Mouse (Mus musculus): ENCODE measurements at regions not wholly inside any gene's neighbourhood (a gene's known extent, or its start where the extent isn't known, plus 50 kb on each side); places are given as distances from the start of the nearest gene placed in this dataset.

DNA sequence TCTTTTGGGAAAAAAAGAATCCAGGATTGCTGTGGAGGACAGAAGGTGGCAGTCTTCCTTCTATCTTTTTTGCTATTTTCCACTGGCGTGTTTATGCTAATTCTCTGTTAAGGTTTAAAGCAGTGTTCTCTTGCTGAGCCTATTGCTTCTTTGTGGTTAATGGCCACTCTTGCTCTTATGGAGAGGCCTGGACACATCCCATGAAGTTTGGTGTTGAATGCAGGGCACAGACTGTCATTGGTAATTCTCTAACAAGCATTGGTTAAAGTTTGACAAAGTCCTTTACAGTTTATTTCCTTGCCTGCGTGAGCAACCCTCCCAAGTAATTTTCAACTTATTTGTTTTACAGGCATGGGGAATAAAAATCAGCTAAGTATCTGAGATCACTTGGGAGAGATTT lies 165.1 kb upstream of the Pdcd1 start:
- no peak for DNase-seq

DNA sequence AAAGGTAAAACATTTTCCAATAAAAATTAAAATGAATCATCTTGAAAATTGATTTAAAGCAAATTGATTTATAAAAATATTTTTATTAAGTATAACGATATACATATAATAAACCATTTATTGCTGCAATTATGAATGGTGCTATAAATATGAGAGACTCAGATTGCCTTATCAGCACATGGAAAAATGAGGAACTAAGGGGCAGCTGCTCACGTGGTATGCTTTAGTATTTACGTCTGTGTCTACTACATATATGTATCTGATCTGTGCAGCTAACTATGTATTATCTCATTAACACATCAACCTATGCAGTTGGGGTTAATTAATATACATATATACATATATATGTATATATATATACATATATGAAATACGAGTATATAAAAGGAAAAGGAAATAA lies 156.6 kb upstream of the Pdcd1 start:
- DNase-seq: no peak

DNA sequence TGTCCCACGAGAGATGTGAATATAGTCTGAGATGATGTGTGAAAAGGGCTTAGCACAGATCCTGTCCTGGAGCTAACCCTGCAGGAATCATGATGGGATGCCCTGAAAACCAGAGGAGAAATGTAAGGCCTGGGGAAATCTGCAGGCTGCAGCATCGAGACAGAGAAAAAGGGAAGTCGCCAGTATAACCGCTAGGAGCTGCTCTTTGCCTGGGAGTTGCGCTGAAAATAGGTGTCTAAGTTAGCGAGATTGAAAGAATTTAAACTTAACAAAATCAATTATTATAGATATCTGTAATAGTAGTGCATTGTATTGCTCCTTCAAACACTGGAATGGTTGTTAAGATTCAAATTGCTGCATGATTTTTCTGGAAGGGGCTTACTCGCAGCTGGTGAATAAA lies 155.5 kb upstream of the Pdcd1 start:
- DNase-seq: no peak

DNA sequence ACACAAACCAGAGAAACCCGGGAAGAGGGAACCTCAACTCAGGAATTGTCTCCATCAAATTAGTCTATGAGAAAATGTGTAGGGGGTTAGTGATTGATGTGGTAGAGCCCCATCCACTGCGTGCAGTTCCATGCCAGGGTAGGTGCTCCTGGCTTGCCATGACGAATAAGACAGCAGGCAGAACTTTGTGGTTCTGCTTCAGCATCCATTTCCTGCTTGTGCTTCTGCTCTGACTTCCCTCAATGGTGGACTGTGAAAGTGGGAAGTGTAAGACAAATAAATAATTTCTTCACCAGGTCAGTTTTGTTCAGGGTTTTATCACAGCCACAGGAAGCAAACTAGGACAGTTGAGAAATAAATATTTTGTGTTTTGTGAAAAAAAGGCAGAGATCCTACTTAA lies 150.9 kb upstream of the Pdcd1 start:
- DNase-seq: no peak

DNA sequence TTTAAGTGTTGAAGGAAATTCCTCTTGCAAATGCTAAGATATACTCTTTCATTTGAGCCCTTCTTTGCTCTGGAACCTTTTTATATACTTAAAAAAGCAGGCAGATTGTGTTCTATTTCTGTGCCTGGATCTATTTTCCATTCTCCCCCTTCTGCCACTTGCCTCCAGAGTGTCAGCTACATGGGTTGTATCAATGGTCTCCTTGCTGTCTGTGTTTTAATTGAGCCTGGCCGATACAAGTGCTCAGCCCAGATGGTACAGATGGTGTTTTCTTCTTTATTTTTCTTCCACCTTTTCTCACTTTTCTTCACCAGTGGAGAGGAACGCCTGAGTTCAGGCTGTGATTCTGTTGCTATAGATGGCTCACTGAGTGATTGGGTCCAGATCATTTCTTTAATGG lies 131.5 kb upstream of the Pdcd1 start:
- DNase-seq: no peak

DNA sequence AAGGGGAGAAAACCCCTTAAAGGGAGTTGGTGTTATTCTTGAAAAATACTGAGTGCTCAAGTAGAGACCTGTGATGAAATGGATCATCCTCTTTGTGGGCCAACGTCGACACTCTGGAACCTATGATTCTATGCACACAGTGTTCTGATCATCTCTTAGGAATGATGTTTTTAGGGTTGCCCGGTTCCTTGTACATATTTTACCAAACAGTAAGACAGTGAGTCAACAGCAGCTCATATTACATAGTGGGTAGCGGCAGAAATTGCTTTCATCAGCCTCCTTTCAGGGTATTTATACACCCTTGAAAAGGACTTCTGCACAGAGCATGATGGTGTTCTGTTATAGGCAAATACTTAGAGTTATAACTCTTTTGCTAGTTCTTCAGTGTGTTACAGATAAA lies 97.6 kb upstream of the Pdcd1 start:
- no peak for DNase-seq

DNA sequence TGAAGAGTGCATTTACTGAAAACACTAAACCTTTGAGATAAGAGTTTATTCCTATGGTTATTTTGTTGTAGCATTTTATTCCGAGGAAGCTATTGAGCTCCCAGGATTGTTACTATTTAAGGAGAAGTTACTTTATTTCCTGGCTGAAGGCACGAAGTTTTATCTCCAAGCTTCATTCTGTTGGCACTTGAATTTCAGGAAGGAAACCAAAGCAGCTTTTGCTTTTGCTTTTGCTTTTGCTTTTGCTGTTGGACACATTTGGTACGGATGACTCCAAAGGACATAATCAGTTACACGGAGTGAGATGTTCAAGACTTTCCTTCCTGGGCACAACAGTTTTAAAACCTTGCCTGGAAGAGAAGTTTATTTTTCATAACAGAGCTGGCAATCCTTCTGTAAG lies 94.7 kb upstream of the Pdcd1 start:
- DNase-seq: no peak

DNA sequence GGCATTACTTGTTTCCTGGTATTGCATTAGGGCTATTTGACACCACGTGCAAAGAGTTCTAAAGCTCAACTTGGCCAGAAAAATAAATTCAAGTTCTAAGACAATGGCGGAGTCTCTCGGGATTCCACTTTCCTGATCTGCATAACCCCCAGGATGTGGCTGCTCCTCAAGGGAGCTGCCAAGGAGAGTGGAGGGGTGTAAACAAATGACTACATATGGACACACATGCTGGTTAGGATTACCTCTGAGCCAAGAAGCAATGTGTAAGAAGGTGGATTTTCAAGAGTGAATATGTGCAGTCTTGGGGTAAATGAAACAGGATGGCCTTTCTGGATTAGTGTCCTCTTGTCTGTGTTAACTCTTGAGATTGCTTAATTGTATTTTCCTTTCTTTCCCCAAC lies 88.2 kb upstream of the Pdcd1 start:
- no peak for DNase-seq

DNA sequence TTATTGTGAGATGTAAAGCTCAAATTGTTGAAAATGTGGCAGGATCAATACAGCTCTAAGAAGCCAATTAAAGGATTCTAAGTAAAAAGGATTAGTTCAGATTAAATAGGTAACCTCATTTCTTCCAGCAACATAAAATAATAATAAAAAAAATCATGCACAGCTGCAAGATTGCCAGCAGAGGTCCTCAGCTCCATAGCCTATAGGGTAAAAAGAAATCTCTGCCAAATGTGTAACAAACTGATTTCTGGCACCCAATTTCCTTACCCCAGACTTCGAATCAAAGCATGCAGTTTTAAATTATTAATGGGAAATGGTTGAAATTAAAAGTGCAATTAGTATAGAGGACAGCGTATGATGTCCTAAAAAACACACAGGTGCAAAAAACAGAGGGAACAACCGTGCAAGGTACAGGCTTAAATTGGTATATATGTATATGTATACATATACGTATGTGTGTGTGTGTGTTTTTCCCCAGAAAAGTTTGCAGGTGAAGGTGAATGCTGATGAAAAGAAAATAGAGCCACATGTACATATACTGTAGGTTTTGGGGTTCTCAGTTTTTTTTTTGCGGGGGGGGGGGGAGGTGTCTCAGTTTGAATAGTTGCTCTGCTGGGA lies 87.2 kb upstream of the Pdcd1 start:
- DNase-seq: no peak

DNA sequence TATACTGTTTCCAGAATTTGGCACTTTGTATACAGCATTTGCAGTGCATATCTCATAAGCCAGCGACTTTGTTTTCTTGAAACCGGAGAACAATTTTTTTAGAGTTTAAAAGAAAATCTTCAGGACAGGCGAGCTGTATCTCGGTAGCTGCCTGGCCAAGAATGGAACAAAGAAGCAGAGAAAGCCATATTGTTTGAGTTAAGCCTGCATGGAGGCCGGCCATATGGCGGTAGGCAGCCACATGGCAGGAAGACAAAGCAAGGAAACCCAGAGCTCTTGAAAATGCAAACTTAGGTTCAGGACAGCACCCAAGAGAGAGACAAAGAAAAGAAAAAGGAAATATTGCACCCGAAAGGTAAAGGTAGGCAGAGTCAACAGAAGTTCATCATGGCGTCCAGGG lies 84.4 kb upstream of the Pdcd1 start:
- no peak for DNase-seq
